10 mouse cellular contexts compared by ENCODE assay signal in the genomic region with DNA sequence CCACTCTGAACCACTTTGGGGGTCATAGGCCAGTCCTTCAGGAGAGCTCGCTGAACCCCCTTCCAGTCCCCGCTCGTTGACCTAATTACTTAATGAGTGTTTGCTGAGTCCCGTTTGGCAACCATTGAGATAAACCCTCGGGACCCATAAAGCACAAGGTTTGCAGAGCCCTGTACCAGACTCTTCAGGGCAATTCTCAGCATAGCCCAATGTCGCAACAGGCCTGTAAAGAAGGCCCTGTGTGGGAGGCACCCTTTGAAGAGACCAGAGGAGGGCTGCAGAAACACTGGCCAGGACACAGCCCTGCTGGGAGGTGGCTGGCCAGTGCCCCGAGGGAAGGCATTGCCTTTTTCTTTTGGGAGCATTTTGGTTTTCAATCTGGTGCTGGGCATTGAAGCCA. TPM values are rescaled to one million over a fixed set of nuclear protein-coding genes. Genes with fewer than 3 reads are reported as not detected.
DNase-seq lines count a peak whose midpoint lies in the region; ATAC-seq lines count a peak whose summit lies in the region.
"Had no signal": no experiment of that assay in that cellular context is flagged by ENCODE, and none has a peak within 500 bp of the region (broad histone marks: within the 10 kb centered on the region; RNA-seq: fewer than 3 reads in every experiment).

No protein-coding gene starts in this region.

- H3K4me3 ChIP-seq in limb, embryonic 12.5 days (replicated peaks), result no peak overlapping the region
- H3K4me3 ChIP-seq in limb, embryonic 10.5 days, result no peak overlapping the region
- no peak overlapping the region for H3K4me3 ChIP-seq in embryonic facial prominence, embryonic 14.5 days (ENCODE audit: low read depth, low read length)

- ATAC-seq in limb, embryonic 12.5 days (ENCODE audit: insufficient number of reproducible peaks, insufficient read depth, low FRiP score, low TSS enrichment, low read depth), result peak; percentile 15; the same call in 1 of the 2 replicates
- 0 out of 2 replicates have a peak, but pooled peaks have one; percentile 26 for ATAC-seq in embryonic facial prominence, embryonic 14.5 days (ENCODE audit: low read depth)
- ATAC-seq: inflammation-experienced regulatory T-cells, adult 6 months had no signal

- no peaks in the 10 kb centered on the region for H3K27me3 ChIP-seq in limb, embryonic 12.5 days
- H3K27me3 ChIP-seq in limb, embryonic 10.5 days (ENCODE audit: low read depth, poor library complexity, severe bottlenecking), result no peaks in the 10 kb centered on the region
- no peaks in the 10 kb centered on the region for H3K27me3 ChIP-seq in embryonic facial prominence, embryonic 14.5 days (replicated peaks; ENCODE audit: control insufficient read depth, insufficient read depth, low read length)

- H3K27ac ChIP-seq in limb, embryonic 12.5 days, result no peak overlapping the region
- H3K27ac ChIP-seq in limb, embryonic 10.5 days, result no peak overlapping the region
- no peak overlapping the region for H3K27ac ChIP-seq in embryonic facial prominence, embryonic 14.5 days (replicated peaks; ENCODE audit: low read depth, low read length)

- DNase-seq in adrenal gland, postnatal 14 days, result peak; percentile 48
- no peak for DNase-seq in adrenal gland, postnatal 4 days (ENCODE audit: low spot score in 2 of 2)
- DNase-seq in limb, embryonic 10.5 days (ENCODE audit: low spot score), result no peak
- no peak for DNase-seq in embryonic facial prominence, embryonic 14.5 days (ENCODE audit: low spot score)
- peak; percentile 43 for DNase-seq in lung, postnatal 25 days (ENCODE audit: low spot score)
- no peak for DNase-seq in spleen, adult 12 weeks (ENCODE audit: low spot score)
- DNase-seq in cerebellum, postnatal 10 days, result no peak

- 22% methylated on average over 7 of the region's 7 CpGs for WGBS in limb, embryonic 12.5 days
- WGBS in limb, embryonic 10.5 days, result 33% methylated on average over 7 of the region's 7 CpGs
- 61% methylated on average over 7 of the region's 7 CpGs for WGBS in embryonic facial prominence, embryonic 14.5 days

- H3K9ac ChIP-seq in limb, embryonic 12.5 days (replicated peaks), result no peak overlapping the region
- no peak overlapping the region for H3K9ac ChIP-seq in embryonic facial prominence, embryonic 14.5 days (ENCODE audit: low read depth, low read length)

- H3K36me3 ChIP-seq in limb, embryonic 12.5 days, result peaks cover 45% of the 10 kb centered on the region
- peaks cover 33% of the 10 kb centered on the region for H3K36me3 ChIP-seq in limb, embryonic 10.5 days
- H3K36me3 ChIP-seq in embryonic facial prominence, embryonic 14.5 days (ENCODE audit: control insufficient read depth, insufficient read depth, low read length), result peaks cover 43% of the 10 kb centered on the region

- no peak overlapping the region for H3K4me2 ChIP-seq in limb, embryonic 12.5 days
- H3K4me2 ChIP-seq in embryonic facial prominence, embryonic 14.5 days (ENCODE audit: low read depth, low read length), result no peak overlapping the region

- H3K4me1 ChIP-seq in limb, embryonic 12.5 days (replicated peaks), result peaks cover 16% of the 10 kb centered on the region
- peaks cover 17% of the 10 kb centered on the region for H3K4me1 ChIP-seq in limb, embryonic 10.5 days
- H3K4me1 ChIP-seq in embryonic facial prominence, embryonic 14.5 days (ENCODE audit: control insufficient read depth, insufficient read depth, low read length), result 0 out of 2 replicates have a peak, but pooled peaks cover 7% of the 10 kb centered on the region

- peaks cover 14% of the 10 kb centered on the region for H3K9me3 ChIP-seq in limb, embryonic 12.5 days
- peaks cover 3% of the 10 kb centered on the region; the same call in 1 of the 2 replicates for H3K9me3 ChIP-seq in limb, embryonic 10.5 days (replicated peaks)
- H3K9me3 ChIP-seq in embryonic facial prominence, embryonic 14.5 days (ENCODE audit: control insufficient read depth, low read length), result no peaks in the 10 kb centered on the region

RNA-seq across cellular contexts. Expression of gene Dync2li1, which starts 14.3 kb away (rescaled TPM):
- total RNA-seq in adrenal gland, postnatal 14 days (2021), result 21.7 and 21.9 TPM in 2 replicates
- 10 to 100 TPM; 23.2 to 28.2 TPM for total RNA-seq in adrenal gland, postnatal 4 days (2021)
- polyA plus RNA-seq in limb, embryonic 12.5 days (2016; fragmentation: Nextera tagmentation; extraction: Ambion mirVana), result 41.5 and 42.1 TPM in 2 replicates
- 25.5 and 33.4 TPM in 2 replicates for polyA plus RNA-seq in limb, embryonic 10.5 days (2016; fragmentation: Nextera tagmentation; extraction: Ambion mirVana)
- polyA plus RNA-seq in embryonic facial prominence, embryonic 14.5 days (2014; fragmentation: Nextera tagmentation; extraction: Ambion mirVana), result 28.3 and 32.7 TPM in 2 replicates
- total RNA-seq: MEL had no signal

Comparison
In these comparisons a context has a peak if more than half of its experiments do, and no peak if none do; other contexts are left out.
1. DNase-seq: peak in adrenal gland, postnatal 14 days (single experiment) and lung, postnatal 25 days (single experiment); none in adrenal gland, postnatal 4 days (0 of 2), limb, embryonic 10.5 days (single experiment), embryonic facial prominence, embryonic 14.5 days (single experiment), spleen, adult 12 weeks (single experiment) and cerebellum, postnatal 10 days (0 of 2).